In genomic region chr9:95749461-95749928, GRCm38 (mm10) we compare ENCODE assay signal across 8 mouse cellular contexts. TPM values are rescaled to one million over a fixed set of nuclear protein-coding genes. Genes with fewer than 3 reads are reported as not detected.
DNase-seq lines count a peak whose midpoint lies in the region; ATAC-seq lines count a peak whose summit lies in the region.

No protein-coding gene starts in this region.

- H3K4me1 ChIP-seq in embryonic facial prominence, embryonic 14.5 days (ENCODE audit: control insufficient read depth, insufficient read depth, low read length) = peaks cover 4% of the 10 kb centered on the region; the same call in 1 of the 2 replicates
- H3K4me1 ChIP-seq in midbrain, embryonic 11.5 days (ENCODE audit: control insufficient read depth, insufficient read depth, low read length) = peaks cover 5% of the 10 kb centered on the region

- peak; percentile 17 to 53 for DNase-seq in adrenal gland, adult (ENCODE audit: inconsistent age in 2 of 2, low spot score in 1 of 2)
- no peak for DNase-seq in adrenal gland, postnatal 25 days
- DNase-seq in WW6 (ENCODE audit: low read depth, low spot score) = peak; percentile 18
- peak; percentile 8 for DNase-seq in embryonic facial prominence, embryonic 14.5 days (ENCODE audit: low spot score)
- peak; percentile 2 for DNase-seq in heart, postnatal 25 days (ENCODE audit: low spot score)
- DNase-seq in layer of hippocampus, adult 8-10 months (ENCODE audit: low spot score in 2 of 2) = peak; percentile 14 to 15
- peak; percentile 94 for DNase-seq in midbrain, embryonic 11.5 days (ENCODE audit: low spot score, missing footprints)
- DNase-seq in testis, postnatal 14 days (ENCODE audit: low spot score) = peak; percentile 53

- ATAC-seq in embryonic facial prominence, embryonic 14.5 days (ENCODE audit: low read depth) = peak; percentile 60
- ATAC-seq in midbrain, embryonic 11.5 days (ENCODE audit: low FRiP score) = peak; percentile 76

- H3K9me3 ChIP-seq in embryonic facial prominence, embryonic 14.5 days (ENCODE audit: control insufficient read depth, low read length) = no peaks in the 10 kb centered on the region
- H3K9me3 ChIP-seq in midbrain, embryonic 11.5 days (ENCODE audit: control insufficient read depth, low read length) = no peaks in the 10 kb centered on the region

- peak overlapping the region; percentile 81 for H3K9ac ChIP-seq in embryonic facial prominence, embryonic 14.5 days (ENCODE audit: low read depth, low read length)
- H3K9ac ChIP-seq in midbrain, embryonic 11.5 days (ENCODE audit: low read length) = peak overlapping the region; percentile 82

- peaks cover 13% of the 10 kb centered on the region for H3K27me3 ChIP-seq in embryonic facial prominence, embryonic 14.5 days (replicated peaks; ENCODE audit: control insufficient read depth, insufficient read depth, low read length)
- peaks cover 4% of the 10 kb centered on the region; the same call in 1 of the 2 replicates for H3K27me3 ChIP-seq in midbrain, embryonic 11.5 days (ENCODE audit: control insufficient read depth, insufficient read depth, low read length)

- peak overlapping the region; percentile 84 for H3K4me3 ChIP-seq in embryonic facial prominence, embryonic 14.5 days (ENCODE audit: low read depth, low read length)
- peak overlapping the region; percentile 84 for H3K4me3 ChIP-seq in midbrain, embryonic 11.5 days (ENCODE audit: low read depth, low read length)

- no peak overlapping the region for H3K27ac ChIP-seq in embryonic facial prominence, embryonic 14.5 days (replicated peaks; ENCODE audit: low read depth, low read length)
- no peak overlapping the region for H3K27ac ChIP-seq in midbrain, embryonic 11.5 days (ENCODE audit: low read depth, low read length)

- no peaks in the 10 kb centered on the region for H3K36me3 ChIP-seq in embryonic facial prominence, embryonic 14.5 days (ENCODE audit: control insufficient read depth, insufficient read depth, low read length)
- H3K36me3 ChIP-seq in midbrain, embryonic 11.5 days (ENCODE audit: control insufficient read depth, insufficient read depth, low read length) = no peaks in the 10 kb centered on the region

- under 1% methylated on average over 17 of the region's 34 CpGs for WGBS in embryonic facial prominence, embryonic 14.5 days
- WGBS in midbrain, embryonic 11.5 days = under 1% methylated on average over 33 of the region's 34 CpGs

- H3K4me2 ChIP-seq in embryonic facial prominence, embryonic 14.5 days (ENCODE audit: low read depth, low read length) = peak overlapping the region; percentile 88
- H3K4me2 ChIP-seq in midbrain, embryonic 11.5 days = peak overlapping the region; percentile 88

- intact Hi-C loops in heart, postnatal 25 days (cut with DNase I) = loop anchor here (5.0 kb wide), 1 partner anchor 108 kb away; the partner anchor contains the start of gene Atr

RNA-seq across cellular contexts. Expression of gene Trpc1, which starts 0.7 kb away (rescaled TPM):
- 2.2 and 3.2 TPM in 2 replicates for total RNA-seq in adrenal gland, postnatal 25 days (2021)
- 3.0 and 3.9 TPM in 2 replicates for polyA plus RNA-seq in embryonic facial prominence, embryonic 14.5 days (2014; fragmentation: Nextera tagmentation; extraction: Ambion mirVana)
- total RNA-seq in heart, postnatal 25 days (2021) = 1 to 10 TPM; 6.7 to 7.2 TPM
- 10 to 100 TPM; 39.5 to 47.1 (median 43.2) TPM for total RNA-seq in layer of hippocampus, adult 8-10 months (2022)
- polyA plus RNA-seq in midbrain, embryonic 11.5 days (2014; fragmentation: Nextera tagmentation; extraction: Ambion mirVana) = 2.8 and 3.1 TPM in 2 replicates
